Mouse (Mus musculus) hindbrain, embryonic 11.5 days (tissue): ENCODE measurements around the gene Olfr433. TPM values are rescaled to one million over a fixed set of nuclear protein-coding genes. Genes with fewer than 3 reads are reported as not detected.

ENCODE experiments used
- ATAC-seq: fragments of 200-750 bp; cut with Nextera tagmentation; 2 replicates; pipeline ENCODE4 v1.8.0; 2017; ENCODE audit warnings: mild to moderate bottlenecking, moderate TSS enrichment, moderate library complexity; ENCODE audit not compliant: low FRiP score
- DNase-seq: peaks from one replicate; pipeline ENCODE4 v3.0.0-alpha.2; 2015; ENCODE audit warnings: low spot score
- H3K27ac ChIP-seq: fragments of 300-500 bp; sonication (generic); 2 replicates; pipeline ENCODE4 v1.5.1; 2014; ENCODE audit warnings: mild to moderate bottlenecking, low read depth, low read length
- H3K27me3 ChIP-seq: fragments of 300-500 bp; sonication (generic); 2 replicates; pipeline ENCODE4 v1.6.1; 2014; ENCODE audit warnings: mild to moderate bottlenecking, low read length, moderate library complexity, mixed read lengths; ENCODE audit not compliant: control insufficient read depth, insufficient read depth
- H3K36me3 ChIP-seq: fragments of 300-500 bp; sonication (generic); 2 replicates; pipeline ENCODE4 v1.6.1; 2014; ENCODE audit warnings: mild to moderate bottlenecking, low read length, moderate library complexity, mixed read lengths; ENCODE audit not compliant: control insufficient read depth, insufficient read depth
- H3K4me1 ChIP-seq: fragments of 300-500 bp; sonication (generic); replicated peaks from 2 replicates; pipeline ENCODE4 v1.6.1; 2014; ENCODE audit warnings: low read length, mixed read lengths; ENCODE audit not compliant: control insufficient read depth, insufficient read depth
- H3K4me2 ChIP-seq: fragments of 300-500 bp; sonication (generic); replicated peaks from 2 replicates; pipeline ENCODE4 v1.6.1; 2014; ENCODE audit warnings: mild to moderate bottlenecking, low read depth, low read length
- H3K4me3 ChIP-seq: fragments of 300-500 bp; sonication (generic); 2 replicates; pipeline ENCODE4 v1.5.1; 2014; ENCODE audit warnings: low read depth, low read length
- H3K9ac ChIP-seq: fragments of 300-500 bp; sonication (generic); 2 replicates; pipeline ENCODE4 v1.6.1; 2014; ENCODE audit warnings: low read depth, low read length
- H3K9me3 ChIP-seq: fragments of 300-500 bp; sonication (generic); 2 replicates; pipeline ENCODE4 v1.6.1; 2016; ENCODE audit warnings: low read length; ENCODE audit not compliant: control insufficient read depth
- WGBS: fragments of 180-500 bp; shearing (Covaris S2); extraction: QIAGEN DNeasy Blood & Tissue Kit; methylation state at CpG from one replicate; pipeline ENCODE4 v1.1.7; 2014; 5-methylcytosine and 5-hydroxymethylcytosine counted together
- polyA plus RNA-seq: library from polyadenylated mRNA; unstranded; fragments of >200 nt; fragmentation: Nextera tagmentation; extraction: Ambion mirVana; gene quantifications from 2 replicates; pipeline ENCODE4 v1.2.1, GENCODE M21; 2014

Olfr433 gene
- polyA plus RNA-seq, 1 experiment from 2014 or later: not detected

- ATAC-seq (no peak), DNase-seq (no peak)
- H3K4me3 ChIP-seq: no peak within 1 kb of the TSS
- no peaks in the 10 kb centered on the region for H3K4me1 ChIP-seq
- 87% methylated on average over 3 of the region's 3 CpGs for WGBS
- no peak within 1 kb of the TSS for H3K4me2 ChIP-seq
- no peaks in the 10 kb centered on the region for H3K36me3 ChIP-seq
- H3K27me3 ChIP-seq: no peaks in the 10 kb centered on the region
- H3K9me3 ChIP-seq: no peaks in the 10 kb centered on the region
- H3K9ac ChIP-seq: no peak within 1 kb of the TSS
- no peak within 1 kb of the TSS for H3K27ac ChIP-seq
Measured at GRCm38 (mm10) chr1:174066305-174066704, 25.8 kb downstream of the Olfr433 start, which contains the start of gene Olfr430. Gene Olfr430 (plus strand): TSS chr1:174066605.

- H3K4me2 ChIP-seq: no peak within 1 kb of the TSS
- H3K4me3 ChIP-seq: no peak within 1 kb of the TSS
- 92% methylated on average over 2 of the region's 2 CpGs for WGBS
- H3K27me3 ChIP-seq: no peaks in the 10 kb centered on the region
- H3K36me3 ChIP-seq: no peaks in the 10 kb centered on the region
- no peak within 1 kb of the TSS for H3K9ac ChIP-seq
- no peaks in the 10 kb centered on the region for H3K4me1 ChIP-seq
- ATAC-seq: no peak
- DNase-seq: no peak
- no peak within 1 kb of the TSS for H3K27ac ChIP-seq
- no peaks in the 10 kb centered on the region for H3K9me3 ChIP-seq
Measured at GRCm38 (mm10) chr1:174084031-174084430, 43.5 kb downstream of the Olfr433 start, which contains the start of gene Olfr429. Gene Olfr429 (plus strand): TSS chr1:174084331.

Other genes starting within 250 kb of the Olfr433 start
- 0.17 and 0.52 TPM in 2 replicates for gene Ifi211, start 127.7 kb upstream of the Olfr433 start, polyA plus RNA-seq
- 0.24 and 0.93 TPM in 2 replicates for gene Mndal, start 98.2 kb upstream of the Olfr433 start, polyA plus RNA-seq
- gene Ifi203, start 98.0 kb upstream of the Olfr433 start, polyA plus RNA-seq: 0.23 TPM in 1 of 2 replicates, not detected in the other
- not detected in 2 replicates for gene Ifi202b, start 58.0 kb upstream of the Olfr433 start, polyA plus RNA-seq
- not detected in 2 replicates for gene Ifi205, start 8.9 kb upstream of the Olfr433 start, polyA plus RNA-seq
- not detected in 2 replicates for gene Olfr432, start 8.5 kb downstream of the Olfr433 start, polyA plus RNA-seq
- gene Olfr430, start 25.9 kb downstream of the Olfr433 start, polyA plus RNA-seq: not detected in 2 replicates
- not detected in 2 replicates for gene Olfr429, start 43.6 kb downstream of the Olfr433 start, polyA plus RNA-seq
- gene Olfr427, start 56.2 kb downstream of the Olfr433 start, polyA plus RNA-seq: not detected in 2 replicates
- not detected in 2 replicates for gene Olfr231, start 80.5 kb downstream of the Olfr433 start, polyA plus RNA-seq
- gene Olfr424, start 90.8 kb downstream of the Olfr433 start, polyA plus RNA-seq: not detected in 2 replicates
- not detected in 2 replicates for gene Olfr420, start 114.9 kb downstream of the Olfr433 start, polyA plus RNA-seq
- 1.9 and 2.9 TPM in 2 replicates for gene Spta1, start 132.1 kb downstream of the Olfr433 start, polyA plus RNA-seq
- not detected in 2 replicates for gene Olfr419, start 211.4 kb downstream of the Olfr433 start, polyA plus RNA-seq